Mouse (Mus musculus) C2C12 (cell line): ENCODE results near the gene Egfl8. TPM values are rescaled to one million over a fixed set of nuclear protein-coding genes. Genes with fewer than 3 reads are reported as not detected.

Experiments
- H3K27me3 ChIP-seq: one replicate; pipeline ENCODE4 v1.6.1; 2011; ENCODE audit not compliant: control insufficient read depth, insufficient read depth, insufficient read length
- H3K36me3 ChIP-seq: one replicate; pipeline ENCODE4 v1.6.1; 2011; ENCODE audit not compliant: control insufficient read depth, insufficient read depth
- H3K4me3 ChIP-seq: one replicate; pipeline ENCODE4 v1.5.1; 2011; ENCODE audit warnings: mild to moderate bottlenecking, control low read depth; ENCODE audit not compliant: poor library complexity, insufficient read depth, severe bottlenecking
- H3K79me2 ChIP-seq: one replicate; pipeline ENCODE4 v1.6.1; 2011; ENCODE audit not compliant: control insufficient read depth, insufficient read depth
- H3K79me3 ChIP-seq: one replicate; pipeline ENCODE4 v1.6.1; 2011; ENCODE audit warnings: low read depth, control low read depth
- H3ac ChIP-seq: one replicate; pipeline ENCODE3; 2011; ENCODE audit warnings: low read depth; ENCODE audit not compliant: control insufficient read depth, insufficient read length
- CEBPB ChIP-seq: IDR thresholded peaks from one replicate; pipeline ENCODE4 v1.6.1; 2011; ENCODE audit warnings: low read depth, mild to moderate bottlenecking, control low read depth, moderate library complexity
- CTCF ChIP-seq: IDR thresholded peaks from one replicate; pipeline ENCODE4 v1.5.1; 2011; ENCODE audit not compliant: control insufficient read depth, insufficient read depth, insufficient read length
- FOSL1 ChIP-seq: IDR thresholded peaks from one replicate; pipeline ENCODE4 v1.8.0; 2011; ENCODE audit warnings: mild to moderate bottlenecking, low read length; ENCODE audit not compliant: poor library complexity, insufficient read depth, severe bottlenecking
- MAX ChIP-seq: IDR thresholded peaks from one replicate; pipeline ENCODE4 v1.6.1; 2011; ENCODE audit warnings: mild to moderate bottlenecking, control low read depth
- MYOD1 ChIP-seq: IDR thresholded peaks from one replicate; pipeline ENCODE4 v1.6.1; 2011; ENCODE audit warnings: low read depth; ENCODE audit not compliant: control insufficient read depth, insufficient read length
- MYOG ChIP-seq: IDR thresholded peaks from one replicate; pipeline ENCODE4 v1.6.1; 2011; ENCODE audit not compliant: control insufficient read depth, insufficient read length; ENCODE audit errors: extremely low read depth
- USF1 ChIP-seq: IDR thresholded peaks from one replicate; pipeline ENCODE4 v1.6.1; 2011; ENCODE audit warnings: low read depth, mild to moderate bottlenecking, control low read depth, moderate library complexity
- polyA plus RNA-seq: library from polyadenylated mRNA; unstranded; fragments of >200 nt; fragmentation: generic; extraction: Trizol; gene quantifications from one replicate; pipeline ENCODE4 v1.2.1, GENCODE M21; 2012; ENCODE audit warnings: missing spikeins

Egfl8 gene
- polyA plus RNA-seq, 1 experiment: 0.22 TPM

DNA sequence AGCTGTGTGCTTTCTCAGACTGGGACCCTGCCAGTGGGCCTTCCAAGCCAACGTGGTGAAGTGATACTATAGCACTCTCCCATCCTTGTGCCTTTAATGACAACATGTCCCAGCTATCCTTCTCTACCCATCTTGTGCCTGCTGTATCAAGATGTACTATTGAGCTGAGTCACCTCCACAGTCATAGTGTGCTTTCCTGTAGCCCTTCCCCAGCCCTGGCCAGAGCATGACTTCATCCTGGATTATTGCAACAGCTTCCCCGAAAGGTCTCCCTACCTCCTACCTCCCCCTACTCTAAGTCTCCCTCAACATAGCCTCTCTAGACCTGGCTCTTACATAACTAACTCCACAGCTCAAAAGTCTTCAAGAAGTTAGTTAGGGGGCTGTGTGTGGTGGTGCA lies 19.9 kb upstream of the Egfl8 start:
- TF ChIP-seq MAX: no peak
- TF ChIP-seq MYOD1: no peak
- no peak for TF ChIP-seq MYOG
- no peak for TF ChIP-seq USF1
- no peak for TF ChIP-seq CTCF
- no peak for TF ChIP-seq CEBPB
- no peak for TF ChIP-seq FOSL1
- Histone ChIP-seq H3K27me3 (peaks cover 31% of the 10 kb centered on the region), H3K79me2 (no peaks in the 10 kb centered on the region), H3ac (no peak overlapping the region), H3K79me3 (no peaks in the 10 kb centered on the region), H3K4me3 (no peak overlapping the region), H3K36me3 (no peaks in the 10 kb centered on the region)

DNA sequence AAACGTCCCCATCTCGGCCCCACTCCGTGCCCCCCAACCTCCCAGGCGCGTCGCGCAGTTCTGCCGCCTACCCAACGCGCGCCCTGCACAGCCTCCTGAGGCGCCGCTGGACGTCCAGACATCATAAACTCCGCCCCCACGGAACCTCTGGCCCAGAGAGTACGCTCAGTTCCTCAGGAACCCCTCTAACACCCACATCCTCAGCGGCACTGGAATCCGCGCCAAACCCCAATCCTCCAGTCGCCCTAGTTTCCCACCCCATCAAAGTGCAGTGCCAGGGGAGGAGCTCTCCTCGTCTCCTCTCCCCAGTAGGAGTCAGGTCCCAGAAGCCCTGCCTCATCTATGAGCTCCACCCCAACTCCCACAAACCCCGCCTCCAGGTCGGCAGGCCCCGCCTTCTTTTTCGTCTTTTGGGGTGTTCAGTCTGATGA lies 16.5 kb upstream of the Egfl8 start:
- no peak for TF ChIP-seq CEBPB
- no peak for TF ChIP-seq FOSL1
- TF ChIP-seq MAX: no peak
- no peak for TF ChIP-seq USF1
- no peak for TF ChIP-seq CTCF
- TF ChIP-seq MYOG: no peak
- TF ChIP-seq MYOD1: no peak
- H3K4me3 ChIP-seq: no peak overlapping the region
- H3K36me3 ChIP-seq: no peaks in the 10 kb centered on the region
- no peak overlapping the region for H3ac ChIP-seq
- no peaks in the 10 kb centered on the region for H3K79me2 ChIP-seq
- H3K79me3 ChIP-seq: no peaks in the 10 kb centered on the region
- H3K27me3 ChIP-seq: peaks cover 38% of the 10 kb centered on the region

DNA sequence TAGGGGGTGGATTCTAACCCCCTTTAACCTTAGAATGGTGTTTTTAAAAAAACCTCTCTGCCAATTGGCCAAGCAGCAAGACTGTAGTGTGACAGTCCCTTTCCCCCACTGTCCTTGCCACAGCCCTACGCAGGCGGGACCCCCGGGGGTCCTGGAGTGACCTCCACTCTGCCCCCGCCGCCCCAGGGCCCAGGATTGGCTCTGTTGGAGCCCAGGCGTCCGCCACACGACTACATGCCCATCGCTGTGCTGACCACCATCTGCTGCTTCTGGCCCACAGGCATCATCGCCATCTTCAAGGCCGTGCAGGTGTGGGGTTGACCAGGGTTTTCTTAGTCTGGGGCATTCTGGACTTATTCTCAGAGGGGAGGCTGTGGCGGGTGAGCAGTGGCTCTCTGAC lies 15.9 kb upstream of the Egfl8 start:
- H3K79me3 ChIP-seq: no peaks in the 10 kb centered on the region
- TF ChIP-seq MYOD1 (no peak), USF1 (no peak), CEBPB (no peak), MAX (no peak), FOSL1 (no peak), MYOG (no peak), CTCF (no peak)
- H3K36me3 ChIP-seq: no peaks in the 10 kb centered on the region
- no peak overlapping the region for H3K4me3 ChIP-seq
- H3K27me3 ChIP-seq: peaks cover 38% of the 10 kb centered on the region
- no peak overlapping the region for H3ac ChIP-seq
- H3K79me2 ChIP-seq: no peaks in the 10 kb centered on the region

DNA sequence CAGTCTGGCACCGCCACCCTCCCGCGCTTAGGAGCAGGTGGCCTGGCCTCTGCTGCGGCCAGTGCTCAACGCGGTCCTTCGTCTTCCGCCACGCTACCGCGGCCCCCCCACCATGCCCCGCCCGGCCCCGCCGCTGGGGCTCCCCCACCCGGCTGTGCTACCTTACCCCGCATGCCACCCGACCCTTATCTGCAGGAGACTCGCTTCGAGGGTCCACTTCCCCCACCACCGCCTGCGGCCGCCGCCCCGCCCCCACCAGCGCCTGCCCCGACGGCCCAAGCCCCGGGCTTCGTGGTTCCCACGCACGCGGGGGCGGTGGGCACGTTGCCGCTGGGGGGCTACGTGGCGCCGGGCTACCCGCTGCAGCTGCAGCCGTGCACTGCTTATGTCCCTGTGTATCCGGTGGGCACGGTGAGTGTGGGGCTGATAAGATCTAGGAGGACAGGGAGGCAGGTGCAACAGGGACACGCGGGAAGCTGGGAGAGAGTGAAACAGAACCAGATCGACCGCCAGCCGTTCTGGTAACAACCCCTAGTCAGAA lies 15.1 kb upstream of the Egfl8 start:
- Histone ChIP-seq H3K36me3 (no peaks in the 10 kb centered on the region), H3K4me3 (no peak overlapping the region), H3K79me2 (no peaks in the 10 kb centered on the region), H3K79me3 (no peaks in the 10 kb centered on the region), H3ac (no peak overlapping the region), H3K27me3 (peaks cover 38% of the 10 kb centered on the region)
- TF ChIP-seq CEBPB (no peak), MYOD1 (no peak), MAX (no peak), FOSL1 (no peak), USF1 (no peak), CTCF (no peak), MYOG (no peak)

DNA sequence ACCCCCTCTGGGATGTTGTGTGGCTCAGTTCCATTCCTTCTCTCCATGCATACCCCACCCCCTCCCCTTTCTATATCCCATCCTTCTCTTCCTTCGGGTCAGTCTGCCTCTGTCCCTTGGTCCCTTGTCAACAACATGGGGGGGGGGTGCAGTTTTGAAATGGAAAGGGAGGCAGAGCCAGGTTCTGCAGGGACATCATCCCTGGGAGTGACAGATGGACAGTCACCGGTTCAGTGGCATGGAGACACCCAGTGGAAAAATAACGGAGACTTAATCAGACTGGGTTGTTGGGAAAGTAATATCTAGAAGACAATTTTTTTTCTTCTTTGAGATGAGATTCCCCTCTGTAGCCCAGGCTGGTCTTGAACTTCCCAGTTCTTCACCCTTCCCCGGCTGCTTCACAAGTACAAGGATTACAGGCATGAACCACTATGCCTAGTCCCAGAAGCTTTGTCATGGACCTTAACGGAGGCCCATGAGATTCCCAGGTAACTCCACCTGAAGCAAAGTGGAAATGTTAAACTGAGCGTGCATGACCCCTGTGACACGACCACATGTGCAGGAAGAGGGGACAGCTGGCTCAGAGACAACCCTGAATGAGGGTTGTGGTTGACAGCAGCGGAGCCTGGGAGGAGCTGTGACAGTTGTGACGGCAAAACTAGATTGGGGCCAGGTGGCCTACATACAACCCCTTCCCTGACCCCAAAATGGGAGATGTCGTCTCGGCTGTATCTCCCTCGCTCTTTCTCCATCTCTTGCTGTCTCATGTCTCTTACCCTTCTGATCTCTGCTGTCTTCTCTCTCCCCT lies 14.2 kb upstream of the Egfl8 start:
- TF ChIP-seq USF1: no peak
- no peak for TF ChIP-seq FOSL1
- H3K79me3 ChIP-seq: no peaks in the 10 kb centered on the region
- no peaks in the 10 kb centered on the region for H3K36me3 ChIP-seq
- H3K27me3 ChIP-seq: peaks cover 38% of the 10 kb centered on the region
- no peak overlapping the region for H3K4me3 ChIP-seq
- no peaks in the 10 kb centered on the region for H3K79me2 ChIP-seq
- no peak overlapping the region for H3ac ChIP-seq

DNA sequence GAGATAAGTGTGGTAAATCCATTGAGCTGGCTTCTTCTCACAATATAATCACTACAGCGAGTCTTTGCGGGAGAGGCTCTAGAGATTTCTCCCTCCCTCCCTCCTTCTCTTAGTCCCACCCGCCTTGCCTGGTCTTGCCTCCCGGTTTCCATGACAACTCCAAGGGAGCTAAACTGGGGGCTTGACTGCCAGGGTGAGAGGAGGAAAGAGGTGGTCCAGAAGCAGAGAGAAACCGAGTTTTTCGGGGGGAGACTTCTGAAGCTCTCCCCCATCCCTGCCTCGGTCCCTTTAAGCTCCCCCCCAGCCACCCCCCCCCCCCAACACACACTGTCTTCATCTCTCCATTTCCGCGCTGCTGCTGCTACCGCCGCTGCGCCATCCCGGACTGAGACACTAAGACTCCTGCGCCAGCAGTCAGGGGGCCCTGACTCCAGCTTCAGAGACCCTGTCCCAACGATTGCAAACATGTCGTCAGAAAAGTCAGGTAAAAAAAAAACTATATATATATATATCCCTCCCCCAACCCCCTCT lies 13.5 kb upstream of the Egfl8 start, which contains the start of gene Prrt1:
Gene Prrt1 (plus strand): TSS at position 313 of the 531 bp plus-strand sequence.
- no peak within 1 kb of the TSS for H3K4me3 ChIP-seq
- H3K79me3 ChIP-seq: no peaks in the 10 kb centered on the region
- H3ac ChIP-seq: no peak within 1 kb of the TSS
- TF ChIP-seq MYOD1: no peak
- TF ChIP-seq FOSL1: no peak
- no peak for TF ChIP-seq MYOG
- no peak for TF ChIP-seq MAX
- no peak for TF ChIP-seq CTCF
- no peak for TF ChIP-seq USF1
- TF ChIP-seq CEBPB: no peak
- no peaks in the 10 kb centered on the region for H3K36me3 ChIP-seq
- peaks cover 38% of the 10 kb centered on the region for H3K27me3 ChIP-seq
- no peaks in the 10 kb centered on the region for H3K79me2 ChIP-seq
